7 mouse cellular contexts compared by ENCODE assay signal in genomic region chr1:52230404-52230803, GRCm38 (mm10). TPM values are rescaled to one million over a fixed set of nuclear protein-coding genes. Genes with fewer than 3 reads are reported as not detected.
DNase-seq lines count a peak whose midpoint lies in the region; ATAC-seq and TF ChIP-seq lines count a peak whose summit lies in the region.

No protein-coding gene starts in this region.

- ATAC-seq in hindbrain, embryonic 13.5 days (ENCODE audit: low FRiP score), result no peak
- no peak for ATAC-seq in G1E (ENCODE audit: extremely low read depth, insufficient number of reproducible peaks, low FRiP score, poor library complexity, severe bottlenecking)
- ATAC-seq in liver, embryonic 15.5 days (ENCODE audit: insufficient read depth), result no peak

- WGBS in hindbrain, embryonic 13.5 days, result 81% methylated on average over 1 of the region's 1 CpGs
- WGBS in hindbrain, embryonic 10.5 days, result 80% methylated on average over 1 of the region's 1 CpGs
- 22% methylated on average over 1 of the region's 1 CpGs for WGBS in liver, embryonic 15.5 days (ENCODE audit: insufficient replicate concordance)

- H3K9ac ChIP-seq in hindbrain, embryonic 13.5 days, result no peak overlapping the region
- H3K9ac ChIP-seq in liver, embryonic 15.5 days, result no peak overlapping the region

- H3K4me2 ChIP-seq in hindbrain, embryonic 13.5 days, result peak overlapping the region; percentile 69
- H3K4me2 ChIP-seq in liver, embryonic 15.5 days, result peak overlapping the region; percentile 99

- no peak overlapping the region for H3K27ac ChIP-seq in hindbrain, embryonic 13.5 days
- H3K27ac ChIP-seq in hindbrain, embryonic 10.5 days, result no peak overlapping the region
- H3K27ac ChIP-seq in cortical plate, adult 2 months (ENCODE audit: insufficient read depth, low read length), result no peak overlapping the region
- H3K27ac ChIP-seq in liver, embryonic 15.5 days (replicated peaks), result 0 out of 2 replicates have a peak overlapping the region, but pooled peaks have one; percentile 6

- no peaks in the 10 kb centered on the region for H3K9me3 ChIP-seq in hindbrain, embryonic 13.5 days
- H3K9me3 ChIP-seq in hindbrain, embryonic 10.5 days, result no peaks in the 10 kb centered on the region
- H3K9me3 ChIP-seq in G1E (replicated peaks), result no peaks in the 10 kb centered on the region
- no peaks in the 10 kb centered on the region for H3K9me3 ChIP-seq in liver, embryonic 15.5 days (replicated peaks)

- H3K27me3 ChIP-seq in hindbrain, embryonic 13.5 days, result 0 out of 2 replicates have a peak, but pooled peaks cover 2% of the 10 kb centered on the region
- peaks cover 5% of the 10 kb centered on the region; the same call in 1 of the 2 replicates for H3K27me3 ChIP-seq in hindbrain, embryonic 10.5 days (ENCODE audit: insufficient read depth, poor library complexity, severe bottlenecking)
- no peaks in the 10 kb centered on the region for H3K27me3 ChIP-seq in G1E (ENCODE audit: insufficient read depth, low read length)
- no peaks in the 10 kb centered on the region for H3K27me3 ChIP-seq in liver, embryonic 15.5 days

- TF ChIP-seq POLR2A in cortical plate, adult 2 months (IDR thresholded peaks at IDR 0.05; ENCODE audit: extremely low read depth, insufficient read depth, low read length), result no peak

- no peak overlapping the region for H3K4me3 ChIP-seq in hindbrain, embryonic 13.5 days
- H3K4me3 ChIP-seq in hindbrain, embryonic 10.5 days, result no peak overlapping the region
- H3K4me3 ChIP-seq in G1E (ENCODE audit: low read depth, low read length), result peak overlapping the region; percentile 49; the same call in 1 of the 2 replicates
- H3K4me3 ChIP-seq in cortical plate, adult 2 months (ENCODE audit: insufficient read depth, low read length), result peak overlapping the region; percentile 19; the same call in 1 of the 2 replicates
- peak overlapping the region; percentile 96; the same call in 1 of the 2 replicates for H3K4me3 ChIP-seq in liver, embryonic 15.5 days (replicated peaks)

- peaks cover 15% of the 10 kb centered on the region for H3K4me1 ChIP-seq in hindbrain, embryonic 13.5 days (replicated peaks)
- H3K4me1 ChIP-seq in hindbrain, embryonic 10.5 days (replicated peaks), result peaks cover 20% of the 10 kb centered on the region
- peaks cover 52% of the 10 kb centered on the region for H3K4me1 ChIP-seq in G1E (ENCODE audit: insufficient read depth, low read depth, low read length)
- H3K4me1 ChIP-seq in cortical plate, adult 2 months (ENCODE audit: control insufficient read depth, insufficient read depth, low read length), result peaks cover 3% of the 10 kb centered on the region; the same call in 1 of the 2 replicates
- H3K4me1 ChIP-seq in liver, embryonic 15.5 days (replicated peaks), result peaks cover 31% of the 10 kb centered on the region

- no peak for TF ChIP-seq CTCF in G1E (IDR thresholded peaks at IDR 0.05; ENCODE audit: low read depth, low read length)
- no peak for TF ChIP-seq CTCF in cortical plate, adult 2 months (IDR thresholded peaks at IDR 0.05; ENCODE audit: extremely low read depth, insufficient read depth, low read length)

- no peaks in the 10 kb centered on the region for H3K36me3 ChIP-seq in hindbrain, embryonic 13.5 days
- H3K36me3 ChIP-seq in hindbrain, embryonic 10.5 days, result no peaks in the 10 kb centered on the region
- peaks cover 9% of the 10 kb centered on the region for H3K36me3 ChIP-seq in G1E (replicated peaks)
- H3K36me3 ChIP-seq in liver, embryonic 15.5 days (replicated peaks), result no peaks in the 10 kb centered on the region

- no peak for DNase-seq in hindbrain, embryonic 10.5 days (ENCODE audit: low spot score)
- no peak for DNase-seq in G1E (ENCODE audit: low spot score)
- DNase-seq in embryo, embryonic 10.5 days (ENCODE audit: low spot score), result no peak
- no peak for DNase-seq in layer of hippocampus, postnatal 14 days (ENCODE audit: low spot score in 2 of 2)

RNA-seq across cellular contexts. Expression of gene Gls, which starts 2.6 kb away (rescaled TPM):
- polyA plus RNA-seq in hindbrain, embryonic 13.5 days (2015; fragmentation: Nextera tagmentation; extraction: Ambion mirVana), result 25.4 and 29.0 TPM in 2 replicates
- 14.2 and 17.4 TPM in 2 replicates for polyA plus RNA-seq in hindbrain, embryonic 10.5 days (2016; fragmentation: Nextera tagmentation; extraction: Ambion mirVana)
- total RNA-seq in G1E (2014; fragmentation: Nextera tagmentation) (358 and 359 TPM in 2 replicates), G1E (2017) (290 and 311 TPM in 2 replicates)
- polyA plus RNA-seq in G1E (2012), result 148 and 164 TPM in 2 replicates
- polyA plus RNA-seq in cortical plate, adult 2 months (2012; rRNA removed), result 239 and 271 TPM in 2 replicates
- 5.3 and 5.9 TPM in 2 replicates for polyA plus RNA-seq in liver, embryonic 15.5 days (2015; fragmentation: Nextera tagmentation; extraction: Ambion mirVana)
- 100 to 1,000 TPM; 353 to 381 TPM for total RNA-seq in layer of hippocampus, postnatal 14 days (2021)

Comparison
In these comparisons a context has a peak if more than half of its experiments do, and no peak if none do; other contexts are left out.
1. H3K4me3 ChIP-seq: peak in G1E (single experiment), cortical plate, adult 2 months (single experiment) and liver, embryonic 15.5 days (single experiment); none in hindbrain, embryonic 13.5 days (single experiment) and hindbrain, embryonic 10.5 days (single experiment).